Mouse (Mus musculus) megakaryocyte, embryonic 14.5 days (primary cell): ENCODE data around the gene Fgfr2.

Experiments used
- FLI1 ChIP-seq: IDR thresholded peaks from 2 replicates; pipeline ENCODE4 v1.6.1; 2012; ENCODE audit warnings: low read length, inconsistent platforms, mixed read lengths
- GATA1 ChIP-seq: IDR thresholded peaks from 3 replicates; pipeline ENCODE4 v1.6.1; 2012; ENCODE audit warnings: mixed read lengths, low read length, inconsistent platforms, borderline replicate concordance

GRCm38 (mm10) chr7:132298412-132298990 is 824.6 kb downstream of the Fgfr2 start:
- TF ChIP-seq GATA1: no peak
- TF ChIP-seq FLI1: no peak
